Mouse (Mus musculus) small intestine, adult 2 months (tissue): ENCODE data around the gene Nup88. TPM values are rescaled to one million over a fixed set of nuclear protein-coding genes. Genes with fewer than 3 reads are reported as not detected.

Experiments used
- H3K27ac ChIP-seq: fragments of 200-500 bp; 2 replicates; pipeline ENCODE4 v1.5.1; 2012; ENCODE audit warnings: low read depth, low read length, control low read depth, inconsistent platforms; ENCODE audit not compliant: insufficient read depth
- H3K27me3 ChIP-seq: fragments of 200-500 bp; 2 replicates; pipeline ENCODE4 v1.6.1; 2012; ENCODE audit warnings: mild to moderate bottlenecking, moderate library complexity, low read length, inconsistent platforms; ENCODE audit not compliant: control insufficient read depth, insufficient read depth
- H3K36me3 ChIP-seq: fragments of 200-500 bp; 2 replicates; pipeline ENCODE4 v1.6.1; 2012; ENCODE audit warnings: mild to moderate bottlenecking, low read length, control low read depth, inconsistent platforms; ENCODE audit not compliant: control insufficient read depth, insufficient read depth
- H3K4me1 ChIP-seq: fragments of 200-500 bp; 2 replicates; pipeline ENCODE4 v1.6.1; 2012; ENCODE audit warnings: low read length, inconsistent platforms, mixed read lengths; ENCODE audit not compliant: control insufficient read depth, insufficient read depth, insufficient read length
- H3K4me3 ChIP-seq: fragments of 200-500 bp; 2 replicates; pipeline ENCODE4 v1.5.1; 2012; ENCODE audit warnings: low read depth, mild to moderate bottlenecking, control low read depth, inconsistent platforms, low read length, moderate library complexity
- CTCF ChIP-seq: fragments of 200-500 bp; IDR thresholded peaks from 2 replicates; pipeline ENCODE4 v1.5.1; 2012; ENCODE audit warnings: low read depth, mild to moderate bottlenecking, control low read depth, inconsistent platforms, low read length, moderate library complexity, mixed read lengths; ENCODE audit not compliant: insufficient replicate concordance, insufficient read length; ENCODE audit errors: extremely low read depth
- POLR2A ChIP-seq: fragments of 200-500 bp; IDR thresholded peaks from 2 replicates; pipeline ENCODE4 v1.6.1; 2012; ENCODE audit warnings: low read depth, mild to moderate bottlenecking, control low read depth, inconsistent platforms, low read length, moderate library complexity
- WGBS: fragments of 180-500 bp; shearing (Covaris S2); methylation state at CpG from one replicate; pipeline ENCODE4 v1.1.7; 2018; 5-methylcytosine and 5-hydroxymethylcytosine counted together
- polyA plus RNA-seq: library from polyadenylated mRNA; depleted of rRNA; stranded (reverse); fragments of >200 nt; gene quantifications from 2 replicates; pipeline ENCODE4 v1.2.3, GENCODE M21; 2012; rRNA removed

Nup88 gene
- 4.3 and 7.6 TPM in 2 replicates for polyA plus RNA-seq

DNA sequence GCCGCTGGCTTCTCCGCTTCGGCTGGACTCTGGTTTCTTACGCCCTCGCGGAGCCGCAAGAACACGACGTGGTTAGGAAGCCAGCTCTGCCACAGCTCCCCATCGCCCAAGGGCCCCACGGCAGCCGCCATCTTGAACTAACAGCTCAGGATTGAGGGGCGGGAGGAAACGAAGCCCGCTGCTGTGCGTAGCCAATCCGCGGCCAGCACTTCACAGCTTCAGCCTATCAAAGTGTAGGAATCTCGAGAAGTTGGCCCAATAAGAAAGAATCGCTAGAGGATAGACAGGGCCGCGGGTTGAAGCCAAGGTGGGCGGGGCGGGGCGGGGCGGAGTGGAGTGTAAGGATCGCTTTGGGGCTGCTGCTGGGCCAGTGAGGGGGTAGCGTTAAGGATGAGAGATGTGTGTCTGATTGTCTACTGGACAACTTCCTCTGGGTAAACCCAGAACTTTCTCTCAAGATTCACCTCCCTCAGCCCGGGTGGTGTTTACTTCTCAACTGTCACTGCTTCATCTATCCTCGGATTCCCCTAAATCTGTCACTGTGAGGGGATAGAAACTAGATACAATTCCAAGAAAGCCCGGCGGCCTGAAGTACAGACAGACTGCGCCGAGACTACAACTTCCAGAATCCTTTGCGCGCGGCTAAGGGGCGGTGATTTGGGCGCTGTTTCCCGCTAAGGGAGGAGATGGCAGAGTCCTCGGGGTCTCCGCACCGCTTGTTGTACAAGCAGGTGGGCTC, at the start of gene Nup88, which contains the start of gene Rpain:
TSS of gene Nup88 (minus strand) at position 153 of the 739 bp plus-strand sequence.
TSS of gene Rpain (plus strand) at position 393 of the 739 bp plus-strand sequence.
- Histone ChIP-seq H3K27ac (peak within 1 kb of the TSS; percentile 90), H3K4me1 (peaks cover 7% of the 10 kb centered on the region), H3K36me3 (peaks cover 16% of the 10 kb centered on the region), H3K4me3 (peak within 1 kb of the TSS; percentile 96), H3K27me3 (no peaks in the 10 kb centered on the region)
- WGBS, result under 1% methylated on average over 43 of the region's 43 CpGs
- TF ChIP-seq POLR2A (peak; percentile 90), CTCF (no peak)

DNA sequence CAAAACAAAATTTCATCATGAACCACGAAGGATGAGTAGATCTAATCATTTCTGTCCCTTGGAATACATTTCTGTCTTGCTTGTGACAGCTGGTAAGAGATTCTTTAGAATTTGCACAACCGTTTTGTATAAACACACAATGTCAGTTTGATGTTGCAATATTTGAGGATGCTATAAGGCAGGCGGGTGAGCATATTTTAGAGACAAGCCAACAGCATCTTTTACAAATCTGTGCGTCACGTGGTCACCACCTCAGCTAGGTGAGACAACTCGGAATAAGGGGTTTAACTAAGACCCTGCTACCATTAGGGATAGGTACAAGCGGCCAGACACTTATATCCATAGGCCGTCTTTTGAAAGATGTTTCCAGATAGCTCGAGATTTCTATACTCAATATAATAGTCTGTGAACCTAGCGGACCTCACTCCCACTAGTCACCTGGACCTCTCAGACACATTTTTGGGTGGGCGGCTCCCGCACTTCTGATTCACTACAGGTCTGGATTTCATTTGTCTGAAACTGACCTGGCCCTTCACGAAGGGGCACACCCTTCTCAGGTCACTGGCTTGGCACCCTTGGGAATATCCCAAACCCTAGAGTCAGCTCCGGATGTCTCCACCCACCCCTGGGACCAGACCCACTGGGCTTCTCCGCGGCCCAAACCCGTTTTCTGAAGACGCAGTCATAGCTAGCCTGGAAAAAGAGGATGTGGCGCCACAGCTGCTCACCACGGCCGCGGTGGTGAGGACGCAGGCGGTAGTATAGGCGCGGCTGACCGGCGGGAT, 48.8 kb upstream of the Nup88 start:
- H3K27me3 ChIP-seq, result no peaks in the 10 kb centered on the region
- peak overlapping the region; percentile 91 for H3K4me3 ChIP-seq
- 3% methylated on average over 28 of the region's 28 CpGs for WGBS
- no peak; the same call in 1 of the 2 replicates for TF ChIP-seq POLR2A
- no peak for TF ChIP-seq CTCF
- H3K36me3 ChIP-seq, result peaks cover 8% of the 10 kb centered on the region
- H3K4me1 ChIP-seq, result peaks cover 5% of the 10 kb centered on the region; the same call in 1 of the 2 replicates
- H3K27ac ChIP-seq, result peak overlapping the region; percentile 65

DNA sequence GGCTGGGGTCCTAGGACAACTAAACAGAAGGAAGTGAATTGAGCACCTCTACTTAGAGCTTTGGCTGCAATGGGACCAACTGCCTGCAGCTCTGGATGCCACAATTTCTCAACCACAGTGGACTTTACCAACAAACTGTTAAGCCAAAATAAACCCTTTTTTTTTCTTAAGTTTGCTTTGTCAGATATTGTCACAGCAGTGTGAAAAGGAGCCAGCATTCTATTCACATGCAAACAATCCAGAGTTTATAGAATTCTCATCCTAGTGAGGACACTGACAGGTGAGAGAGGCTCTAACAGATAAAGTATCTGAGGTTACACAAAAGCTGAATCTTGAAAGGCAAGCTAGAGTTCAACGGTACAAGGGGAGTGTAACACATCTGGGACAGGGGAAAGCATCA, 47.3 kb upstream of the Nup88 start:
- H3K27me3 ChIP-seq, result no peaks in the 10 kb centered on the region
- H3K27ac ChIP-seq, result no peak overlapping the region
- 86% methylated on average over 1 of the region's 1 CpGs for WGBS

DNA sequence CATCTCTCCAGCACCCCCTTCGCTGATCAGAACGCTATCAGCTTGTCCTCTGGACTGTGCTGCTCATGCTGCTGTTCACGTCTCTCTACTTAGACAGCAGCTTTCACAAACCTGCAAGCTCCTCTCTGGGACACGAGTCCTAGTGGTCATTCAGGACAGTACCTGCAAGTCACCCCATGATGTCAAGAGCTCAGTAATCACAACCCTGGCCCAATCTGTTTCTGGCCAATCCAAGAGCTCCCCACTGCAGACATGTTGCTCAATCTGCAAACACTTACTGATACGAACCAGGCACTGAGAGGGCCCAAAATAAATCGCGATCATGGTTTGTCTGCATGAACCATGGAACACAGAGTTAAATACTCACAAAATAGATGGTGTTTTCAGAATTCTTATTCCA, 43.0 kb upstream of the Nup88 start:
- no peaks in the 10 kb centered on the region for H3K27me3 ChIP-seq
- H3K4me1 ChIP-seq, result no peaks in the 10 kb centered on the region
- no peak overlapping the region for H3K4me3 ChIP-seq
- peaks cover 45% of the 10 kb centered on the region for H3K36me3 ChIP-seq
- TF ChIP-seq POLR2A, result no peak
- TF ChIP-seq CTCF, result no peak
- 91% methylated on average over 7 of the region's 7 CpGs for WGBS
- no peak overlapping the region for H3K27ac ChIP-seq

More for the DNA sequence above, 47.3 kb upstream of the Nup88 start:
- Histone ChIP-seq H3K4me3 (no peak overlapping the region), H3K4me1 (peaks cover 3% of the 10 kb centered on the region; the same call in 1 of the 2 replicates), H3K36me3 (peaks cover 16% of the 10 kb centered on the region)
- TF ChIP-seq CTCF, result no peak
- TF ChIP-seq POLR2A, result no peak

DNA sequence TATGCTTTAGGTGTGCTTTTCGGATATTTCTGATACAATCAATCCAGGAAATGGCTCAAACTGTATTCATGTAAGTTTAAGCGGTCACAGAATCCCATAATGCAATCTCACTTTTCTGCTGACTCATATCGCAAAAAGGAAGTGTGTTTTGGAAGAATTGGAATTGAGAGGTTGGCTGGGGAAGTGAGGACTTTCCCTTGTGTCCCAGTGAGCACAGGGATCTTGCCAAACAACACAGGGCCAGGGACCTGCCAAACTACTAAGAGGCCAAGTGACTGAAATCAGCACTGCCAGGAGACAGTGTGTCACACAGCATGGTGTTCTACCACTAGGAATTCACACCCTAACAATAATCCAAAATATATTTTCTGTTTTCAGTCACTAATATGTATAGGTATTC, 38.5 kb upstream of the Nup88 start:
- TF ChIP-seq CTCF (no peak), POLR2A (no peak)
- Histone ChIP-seq H3K36me3 (peaks cover 41% of the 10 kb centered on the region), H3K27ac (no peak overlapping the region), H3K4me1 (no peaks in the 10 kb centered on the region), H3K27me3 (no peaks in the 10 kb centered on the region), H3K4me3 (no peak overlapping the region)
- 82% methylated on average over 3 of the region's 3 CpGs for WGBS

DNA sequence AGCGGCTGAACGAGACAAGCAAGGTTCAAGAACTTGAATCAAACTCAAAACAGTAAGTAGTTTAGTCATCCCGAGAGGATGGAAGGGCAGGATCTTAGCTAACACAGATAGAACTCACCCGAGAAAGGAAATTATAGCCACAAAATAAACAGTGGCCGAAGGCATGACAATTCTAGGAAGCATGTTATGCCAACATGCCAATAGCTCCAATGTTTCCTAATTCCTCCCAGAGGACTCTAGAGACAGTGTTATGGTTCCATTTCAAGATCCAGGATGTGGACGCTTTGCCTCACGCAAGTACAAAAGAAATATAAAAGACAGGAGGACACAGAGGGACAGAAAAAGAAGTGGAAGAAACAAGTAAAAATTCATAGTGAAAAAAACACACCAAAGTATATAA, 38.1 kb upstream of the Nup88 start:
- Histone ChIP-seq H3K36me3 (peaks cover 38% of the 10 kb centered on the region), H3K27me3 (no peaks in the 10 kb centered on the region), H3K27ac (no peak overlapping the region), H3K4me3 (no peak overlapping the region), H3K4me1 (peaks cover 3% of the 10 kb centered on the region; the same call in 1 of the 2 replicates)
- 75% methylated on average over 7 of the region's 7 CpGs for WGBS
- TF ChIP-seq POLR2A (no peak), CTCF (no peak)

DNA sequence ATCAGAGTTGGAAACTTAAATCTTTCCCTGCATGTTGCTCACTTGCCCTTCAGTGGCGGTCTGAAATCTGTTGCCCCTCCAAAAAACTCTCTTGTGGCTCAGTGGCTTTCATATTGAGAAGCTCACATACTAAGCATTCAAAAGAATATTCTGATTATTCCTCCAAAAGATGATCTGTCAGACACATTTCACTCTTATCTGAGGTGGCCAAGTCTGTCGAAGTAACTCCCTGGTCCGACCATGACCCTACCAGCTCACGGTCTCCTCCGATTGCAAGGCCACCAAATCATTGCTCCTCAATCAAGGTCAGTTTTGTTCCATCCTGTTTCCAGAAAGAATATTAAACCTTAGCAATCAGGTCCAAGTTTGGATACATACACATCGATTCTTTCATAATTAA, 37.3 kb upstream of the Nup88 start:
- H3K36me3 ChIP-seq, result peaks cover 30% of the 10 kb centered on the region
- no peaks in the 10 kb centered on the region for H3K27me3 ChIP-seq
- H3K4me1 ChIP-seq, result peaks cover 8% of the 10 kb centered on the region; the same call in 1 of the 2 replicates
- H3K4me3 ChIP-seq, result no peak overlapping the region
- no peak overlapping the region for H3K27ac ChIP-seq
- WGBS, result 93% methylated on average over 6 of the region's 6 CpGs
- TF ChIP-seq CTCF, result no peak
- no peak for TF ChIP-seq POLR2A
